Mouse (Mus musculus) heart, adult 2 months (tissue): ENCODE data around the gene Nbeal2. TPM values are rescaled to one million over a fixed set of nuclear protein-coding genes. Genes with fewer than 3 reads are reported as not detected.

Source experiments
- DNase-seq, 2 experiments: peaks; one replicate each; pipeline ENCODE4 v3.0.0; 2021
- H3K27ac ChIP-seq: fragments of 200-600 bp; 2 replicates; pipeline ENCODE4 v1.8.1; 2022
- H3K27me3 ChIP-seq: fragments of 200-500 bp; 2 replicates; pipeline ENCODE4 v1.6.1; 2012; ENCODE audit warnings: mild to moderate bottlenecking, low read length, inconsistent platforms, mixed read lengths; ENCODE audit not compliant: control insufficient read depth, insufficient read depth
- H3K36me3 ChIP-seq: fragments of 200-500 bp; 2 replicates; pipeline ENCODE4 v1.6.1; 2012; ENCODE audit warnings: low read length, inconsistent platforms; ENCODE audit not compliant: control insufficient read depth, insufficient read depth
- H3K4me1 ChIP-seq: fragments of 200-500 bp; 2 replicates; pipeline ENCODE4 v1.6.1; 2011; ENCODE audit warnings: low read length; ENCODE audit not compliant: control insufficient read depth, insufficient read depth
- H3K4me3 ChIP-seq: fragments of 200-600 bp; 2 replicates; pipeline ENCODE4 v1.8.1; 2022
- H3K79me2 ChIP-seq: fragments of 200-500 bp; replicated peaks from 2 replicates; pipeline ENCODE4 v1.6.1; 2012; ENCODE audit warnings: mild to moderate bottlenecking, inconsistent platforms, low read length, moderate library complexity, mixed read lengths; ENCODE audit not compliant: control insufficient read depth, insufficient read depth
- H3K9ac ChIP-seq: fragments of 200-500 bp; 2 replicates; pipeline ENCODE4 v1.6.1; 2012; ENCODE audit warnings: low read depth, mild to moderate bottlenecking, control low read depth, inconsistent platforms, low read length, mixed read lengths
- CTCF ChIP-seq: fragments of 200-600 bp; IDR thresholded peaks from 2 replicates; pipeline ENCODE4 v1.8.1; 2022; ENCODE audit warnings: antibody characterized with exemption, mild to moderate bottlenecking, moderate library complexity
- EP300 ChIP-seq: fragments of 200-500 bp; IDR thresholded peaks from 2 replicates; pipeline ENCODE4 v1.6.1; 2011; ENCODE audit warnings: low read depth, low read length, control low read depth; ENCODE audit not compliant: insufficient read depth
- POLR2A ChIP-seq: fragments of 200-500 bp; IDR thresholded peaks from 2 replicates; pipeline ENCODE4 v1.6.1; 2011; ENCODE audit warnings: mild to moderate bottlenecking, low read depth, low read length, control low read depth; ENCODE audit not compliant: insufficient read depth
- WGBS: fragments of 180-500 bp; shearing (Covaris S2); methylation state at CpG from one replicate; pipeline ENCODE4 v1.1.7; 2018; 5-methylcytosine and 5-hydroxymethylcytosine counted together
- intact Hi-C: fragments of 180-260 bp; cut with DNase I; formaldehyde crosslinking; loops from one replicate; pipeline ENCODE4 v1.15.1; 2025
- polyA plus RNA-seq: library from polyadenylated mRNA; depleted of rRNA; stranded (reverse); fragments of >200 nt; gene quantifications from 2 replicates; pipeline ENCODE4 v1.2.3, GENCODE M21; 2012
- total RNA-seq, 2 experiments: library from RNA; stranded (reverse); gene quantifications; 2 replicates each; pipeline ENCODE4 v1.2.3; 2021

The Nbeal2 gene
- total and polyA plus RNA-seq, 3 experiments = 7.6 to 18.4 (median 8.5) TPM

GRCm38 (mm10) chr9:110672462-110673106 lies 18.6 kb upstream of the Nbeal2 start:
- no peaks in the 10 kb centered on the region; the same call in 1 of the 2 replicates for H3K36me3 ChIP-seq
- intact Hi-C loops = loop anchor here (2.0 kb wide), 2 partner anchors 16 to 36 kb away; partner anchors contain the start of gene Ccdc12
- peak overlapping the region; percentile 33 for H3K9ac ChIP-seq
- H3K27me3 ChIP-seq = no peaks in the 10 kb centered on the region
- H3K79me2 ChIP-seq = peaks cover 8% of the 10 kb centered on the region
- peak overlapping the region; percentile 77 for H3K27ac ChIP-seq
- peak overlapping the region; percentile 10; the same call in 1 of the 2 replicates for H3K4me3 ChIP-seq
- DNase-seq = peak; percentile 57 to 60
- peaks cover 40% of the 10 kb centered on the region for H3K4me1 ChIP-seq
- 51% methylated on average over 7 of the region's 7 CpGs for WGBS
- 0 out of 2 replicates have a peak, but pooled peaks have one; percentile 27 for TF ChIP-seq EP300
- peak; percentile 85 for TF ChIP-seq CTCF
- TF ChIP-seq POLR2A = no peak

DNA sequence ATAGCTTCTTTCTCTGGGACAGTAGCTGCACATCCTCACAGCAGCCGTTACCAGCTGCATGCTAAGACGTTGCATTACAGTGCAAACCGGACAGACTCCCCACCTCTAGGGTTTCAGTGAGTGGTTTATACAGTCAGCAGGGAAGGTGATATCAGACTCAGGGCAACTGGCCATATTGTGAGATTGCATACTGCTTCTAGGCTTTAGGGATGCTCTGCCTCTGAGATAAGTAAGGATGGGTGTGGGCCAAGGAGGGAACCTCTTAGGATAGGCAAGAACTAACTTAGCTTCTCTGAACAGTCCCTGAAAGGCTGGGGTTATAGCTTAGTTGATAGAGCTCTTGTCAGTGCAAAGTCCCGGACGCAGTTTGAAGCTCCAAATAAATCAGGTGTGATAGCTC lies 15.8 kb upstream of the Nbeal2 start:
- H3K79me2 ChIP-seq = peaks cover 11% of the 10 kb centered on the region
- H3K4me1 ChIP-seq = peaks cover 43% of the 10 kb centered on the region
- no peak overlapping the region for H3K9ac ChIP-seq
- no peak overlapping the region for H3K27ac ChIP-seq
- DNase-seq = no peak
- no peaks in the 10 kb centered on the region; the same call in 1 of the 2 replicates for H3K36me3 ChIP-seq
- WGBS = 71% methylated on average over 5 of the region's 5 CpGs
- no peak overlapping the region for H3K4me3 ChIP-seq
- intact Hi-C loops = no loop called here
- TF ChIP-seq CTCF (no peak), EP300 (no peak), POLR2A (no peak)
- H3K27me3 ChIP-seq = no peaks in the 10 kb centered on the region

DNA sequence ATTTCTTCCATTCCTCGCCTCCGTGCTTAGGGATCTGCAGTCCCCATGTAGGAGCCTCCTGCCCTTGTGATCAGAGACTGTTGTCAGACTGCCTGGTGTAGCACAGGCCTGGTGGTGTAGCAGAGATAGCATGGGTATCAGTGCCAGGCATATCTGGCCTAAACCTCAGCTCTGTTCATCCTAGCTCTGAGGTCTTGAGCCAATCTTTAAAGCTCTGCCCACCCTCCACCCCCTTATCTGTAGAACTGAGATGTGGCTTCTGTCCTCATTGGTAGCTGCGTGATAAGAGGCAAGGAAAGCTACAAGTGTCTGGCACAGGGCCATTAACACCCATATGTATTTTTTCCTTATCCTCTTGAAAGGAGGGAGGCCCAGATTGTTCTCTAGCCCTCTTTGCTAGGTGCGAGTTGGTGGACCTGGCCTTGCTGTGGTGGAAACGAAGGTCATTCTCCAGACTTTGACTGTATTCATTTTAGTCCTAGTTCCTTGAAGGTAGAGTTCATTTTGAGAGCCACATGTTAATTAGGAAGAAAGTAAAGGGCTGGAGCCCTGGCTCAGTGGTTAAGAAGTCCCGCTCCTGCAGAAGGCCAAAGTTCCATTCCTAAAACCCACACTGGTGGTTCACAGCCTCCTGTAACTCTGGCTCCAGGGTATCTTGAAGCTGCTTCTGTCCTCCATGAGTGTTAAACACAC lies 14.8 kb upstream of the Nbeal2 start:
- no peak for TF ChIP-seq POLR2A
- no peak for TF ChIP-seq CTCF
- no peak for TF ChIP-seq EP300
- no peak overlapping the region for H3K27ac ChIP-seq
- peaks cover 9% of the 10 kb centered on the region; the same call in 1 of the 2 replicates for H3K79me2 ChIP-seq
- DNase-seq = no peak
- intact Hi-C loops = no loop called here
- no peak overlapping the region for H3K9ac ChIP-seq
- H3K27me3 ChIP-seq = no peaks in the 10 kb centered on the region
- WGBS = 62% methylated on average over 6 of the region's 6 CpGs
- no peaks in the 10 kb centered on the region; the same call in 1 of the 2 replicates for H3K36me3 ChIP-seq
- H3K4me3 ChIP-seq = no peak overlapping the region
- H3K4me1 ChIP-seq = peaks cover 38% of the 10 kb centered on the region

DNA sequence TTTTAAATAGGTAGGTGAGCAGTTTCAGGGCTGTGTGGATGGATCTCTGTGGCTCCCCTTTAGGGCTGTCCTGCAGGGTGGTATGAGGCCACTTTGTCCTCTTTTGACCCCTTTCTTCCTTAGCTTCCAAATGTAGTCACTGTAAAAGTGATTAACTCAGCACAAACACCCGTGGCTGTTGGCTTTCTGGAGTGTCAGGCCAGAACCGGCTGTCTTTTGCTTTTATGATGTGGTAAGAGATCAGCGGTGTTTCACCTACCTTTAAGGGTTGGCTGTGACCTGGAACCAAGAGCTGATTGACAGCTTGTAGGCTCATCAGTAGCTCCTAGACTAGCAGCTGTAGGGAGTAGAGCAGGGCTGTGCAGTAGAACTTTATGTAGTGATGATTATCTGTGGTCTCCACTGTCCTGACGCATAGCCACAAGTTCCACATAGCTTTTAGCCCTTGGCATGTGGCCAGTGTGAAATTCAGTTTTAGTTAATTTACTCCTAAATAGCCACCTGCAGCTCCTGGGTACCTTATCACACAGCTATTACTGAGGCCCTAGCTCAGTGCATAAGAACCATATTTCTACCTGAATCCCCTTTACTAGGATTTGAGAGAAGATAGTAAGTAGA lies 13.4 kb upstream of the Nbeal2 start:
- Histone ChIP-seq H3K9ac (no peak overlapping the region; the same call in 1 of the 2 replicates), H3K79me2 (peaks cover 11% of the 10 kb centered on the region), H3K27me3 (no peaks in the 10 kb centered on the region), H3K27ac (0 out of 2 replicates have a peak overlapping the region, but pooled peaks have one; percentile 24), H3K36me3 (no peaks in the 10 kb centered on the region; the same call in 1 of the 2 replicates), H3K4me1 (peaks cover 32% of the 10 kb centered on the region), H3K4me3 (no peak overlapping the region)
- DNase-seq = no peak
- WGBS = 19% methylated on average over 4 of the region's 4 CpGs
- intact Hi-C loops = no loop called here
- no peak for TF ChIP-seq EP300
- no peak for TF ChIP-seq POLR2A
- TF ChIP-seq CTCF = no peak

- Histone ChIP-seq H3K27me3 (no peaks in the 10 kb centered on the region), H3K79me2 (peaks cover 16% of the 10 kb centered on the region), H3K9ac (peak overlapping the region; percentile 39; the same call in 1 of the 2 replicates), H3K4me3 (no peak overlapping the region), H3K36me3 (no peaks in the 10 kb centered on the region; the same call in 1 of the 2 replicates), H3K4me1 (peaks cover 32% of the 10 kb centered on the region), H3K27ac (peak overlapping the region; percentile 78)
- DNase-seq = no peak
- TF ChIP-seq POLR2A (no peak), EP300 (no peak), CTCF (no peak)
- intact Hi-C loops = no loop called here
- WGBS = 31% methylated on average over 8 of the region's 8 CpGs
Observed at GRCm38 (mm10) chr9:110666374-110666773, 12.4 kb upstream of the Nbeal2 start.
